Mouse (Mus musculus) lung, embryonic 14.5 days (tissue): ENCODE measurements at regions not wholly inside any gene's neighbourhood (a gene's known extent, or its start where the extent isn't known, plus 50 kb on each side); places are given as distances from the start of the nearest gene placed in this dataset.

ENCODE experiments used
- ATAC-seq: fragments of 200-750 bp; cut with Nextera tagmentation; 2 replicates; pipeline ENCODE4 v1.8.0; 2017; ENCODE audit warnings: mild to moderate bottlenecking, moderate TSS enrichment, moderate library complexity; ENCODE audit not compliant: insufficient read depth
- DNase-seq: peaks from one replicate; pipeline ENCODE4 v3.0.0-alpha.2; 2015
- H3K27ac ChIP-seq: fragments of 300-500 bp; sonication (generic); 2 replicates; pipeline ENCODE4 v1.5.1; 2014; ENCODE audit warnings: low read depth, mild to moderate bottlenecking, moderate library complexity
- H3K27me3 ChIP-seq: fragments of 300-500 bp; sonication (generic); 2 replicates; pipeline ENCODE4 v1.6.1; 2014; ENCODE audit warnings: low read length, control low read depth; ENCODE audit not compliant: insufficient read depth
- H3K36me3 ChIP-seq: fragments of 300-500 bp; sonication (generic); 2 replicates; pipeline ENCODE4 v1.6.1; 2014; ENCODE audit warnings: control low read depth; ENCODE audit not compliant: insufficient read depth
- H3K4me1 ChIP-seq: fragments of 300-500 bp; sonication (generic); 2 replicates; pipeline ENCODE4 v1.6.1; 2014; ENCODE audit warnings: antibody characterized with exemption, control low read depth; ENCODE audit not compliant: insufficient read depth
- H3K4me2 ChIP-seq: fragments of 300-500 bp; sonication (generic); 2 replicates; pipeline ENCODE4 v1.6.1; 2014; ENCODE audit warnings: mild to moderate bottlenecking
- H3K4me3 ChIP-seq: fragments of 300-500 bp; sonication (generic); 2 replicates; pipeline ENCODE4 v1.5.1; 2014; ENCODE audit warnings: low read depth, low read length
- H3K9ac ChIP-seq: fragments of 300-500 bp; sonication (generic); 2 replicates; pipeline ENCODE4 v1.6.1; 2014
- H3K9me3 ChIP-seq: fragments of 300-500 bp; sonication (generic); 2 replicates; pipeline ENCODE4 v1.6.1; 2016; ENCODE audit warnings: low read depth, low read length, control low read depth
- CTCF ChIP-seq: IDR thresholded peaks from 2 replicates; pipeline ENCODE4 v1.5.1; 2016; ENCODE audit warnings: antibody characterized with exemption, low read depth
- WGBS: fragments of 180-500 bp; shearing (Covaris S2); extraction: QIAGEN DNeasy Blood & Tissue Kit; methylation state at CpG from one replicate; pipeline ENCODE4 v1.1.7; 2014; 5-methylcytosine and 5-hydroxymethylcytosine counted together

GRCm38 (mm10) chr12:77852595-77853577 lies 341.2 kb upstream of the Gm6657 start:
- WGBS: 26% methylated on average over 9 of the region's 9 CpGs
- ATAC-seq: peak; percentile 77
- H3K4me3 ChIP-seq: no peak overlapping the region
- no peak overlapping the region for H3K27ac ChIP-seq
- no peaks in the 10 kb centered on the region for H3K4me1 ChIP-seq
- H3K36me3 ChIP-seq: no peaks in the 10 kb centered on the region
- peak; percentile 56 for DNase-seq
- TF ChIP-seq CTCF: no peak
- no peak overlapping the region for H3K9ac ChIP-seq
- H3K27me3 ChIP-seq: no peaks in the 10 kb centered on the region
- no peaks in the 10 kb centered on the region for H3K9me3 ChIP-seq
- no peak overlapping the region for H3K4me2 ChIP-seq

- H3K4me3 ChIP-seq: no peak overlapping the region
- ATAC-seq (no peak), DNase-seq (no peak)
- H3K36me3 ChIP-seq: no peaks in the 10 kb centered on the region
- no peak for TF ChIP-seq CTCF
- H3K27me3 ChIP-seq: no peaks in the 10 kb centered on the region
- H3K4me1 ChIP-seq: no peaks in the 10 kb centered on the region
- no peak overlapping the region for H3K9ac ChIP-seq
- no peaks in the 10 kb centered on the region for H3K9me3 ChIP-seq
- H3K4me2 ChIP-seq: no peak overlapping the region
- WGBS: 60% methylated on average over 15 of the region's 15 CpGs
- H3K27ac ChIP-seq: no peak overlapping the region
These were observed 339.6 kb upstream of the Gm6657 start for GRCm38 (mm10) chr12:77854281-77855075.

- H3K36me3 ChIP-seq: no peaks in the 10 kb centered on the region
- no peak overlapping the region for H3K4me2 ChIP-seq
- no peak overlapping the region for H3K4me3 ChIP-seq
- H3K27me3 ChIP-seq: no peaks in the 10 kb centered on the region
- DNase-seq: no peak
- TF ChIP-seq CTCF: no peak
- no peak for ATAC-seq
- H3K9me3 ChIP-seq: no peaks in the 10 kb centered on the region
- no peak overlapping the region for H3K9ac ChIP-seq
- no peak overlapping the region for H3K27ac ChIP-seq
- 78% methylated on average over 12 of the region's 12 CpGs for WGBS
- no peaks in the 10 kb centered on the region for H3K4me1 ChIP-seq
These were observed 338.2 kb upstream of the Gm6657 start for GRCm38 (mm10) chr12:77855796-77856195.

DNA sequence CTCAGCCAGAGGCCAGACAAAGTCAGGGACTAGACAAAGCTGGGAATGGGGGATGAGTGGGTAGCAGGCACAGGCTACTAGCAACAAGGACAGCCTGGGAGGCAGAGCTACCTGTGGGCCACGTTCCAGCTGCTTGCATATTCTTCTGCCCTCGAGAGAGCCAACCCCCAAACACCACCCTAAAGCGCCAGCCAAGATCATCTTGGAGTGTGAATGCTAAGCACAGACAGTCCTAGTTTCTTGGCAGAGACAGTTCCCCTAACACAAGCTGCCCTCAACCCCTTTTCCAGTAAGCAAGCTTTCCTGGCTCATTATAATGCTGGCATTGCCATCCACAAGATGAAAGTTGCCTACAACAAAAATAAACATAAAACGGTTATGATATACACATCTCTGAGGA lies 336.8 kb upstream of the Gm6657 start:
- Histone ChIP-seq H3K27me3 (no peaks in the 10 kb centered on the region), H3K9ac (no peak overlapping the region), H3K4me3 (no peak overlapping the region), H3K4me2 (no peak overlapping the region), H3K36me3 (no peaks in the 10 kb centered on the region), H3K27ac (no peak overlapping the region), H3K4me1 (no peaks in the 10 kb centered on the region), H3K9me3 (no peaks in the 10 kb centered on the region)
- no peak for TF ChIP-seq CTCF
- WGBS: 46% methylated on average over 4 of the region's 4 CpGs
- ATAC-seq: no peak
- no peak for DNase-seq

- Histone ChIP-seq H3K27ac (no peak overlapping the region), H3K9me3 (no peaks in the 10 kb centered on the region), H3K27me3 (no peaks in the 10 kb centered on the region), H3K9ac (no peak overlapping the region), H3K4me2 (no peak overlapping the region), H3K4me1 (no peaks in the 10 kb centered on the region), H3K36me3 (no peaks in the 10 kb centered on the region), H3K4me3 (no peak overlapping the region)
- no peak for DNase-seq
- WGBS: 68% methylated on average over 13 of the region's 13 CpGs
- TF ChIP-seq CTCF: no peak
- no peak for ATAC-seq
These were observed 333.1 kb upstream of the Gm6657 start for GRCm38 (mm10) chr12:77860769-77861557.

- Histone ChIP-seq H3K27ac (no peak overlapping the region), H3K9ac (no peak overlapping the region), H3K4me1 (no peaks in the 10 kb centered on the region), H3K4me2 (no peak overlapping the region), H3K9me3 (no peaks in the 10 kb centered on the region), H3K36me3 (no peaks in the 10 kb centered on the region), H3K27me3 (no peaks in the 10 kb centered on the region), H3K4me3 (no peak overlapping the region)
- 50% methylated on average over 4 of the region's 4 CpGs for WGBS
- no peak for TF ChIP-seq CTCF
- DNase-seq (no peak), ATAC-seq (no peak)
These were observed 326.0 kb upstream of the Gm6657 start for GRCm38 (mm10) chr12:77867947-77868495.
